Mouse (Mus musculus) gonadal fat pad, adult 2 months (tissue): ENCODE measurements around the gene Nit1. TPM values are rescaled to one million over a fixed set of nuclear protein-coding genes. Genes with fewer than 3 reads are reported as not detected.

Experiments used
- DNase-seq: peaks from one replicate; pipeline ENCODE4 v3.0.0-alpha.2; 2012; ENCODE audit warnings: low read depth
- polyA plus RNA-seq: library from polyadenylated mRNA; depleted of rRNA; stranded (reverse); fragments of >200 nt; gene quantifications from 2 replicates; pipeline ENCODE4 v1.2.3, GENCODE M21; 2012; rRNA removed

Nit1 gene
- 91.9 and 95.5 TPM in 2 replicates for polyA plus RNA-seq

DNA sequence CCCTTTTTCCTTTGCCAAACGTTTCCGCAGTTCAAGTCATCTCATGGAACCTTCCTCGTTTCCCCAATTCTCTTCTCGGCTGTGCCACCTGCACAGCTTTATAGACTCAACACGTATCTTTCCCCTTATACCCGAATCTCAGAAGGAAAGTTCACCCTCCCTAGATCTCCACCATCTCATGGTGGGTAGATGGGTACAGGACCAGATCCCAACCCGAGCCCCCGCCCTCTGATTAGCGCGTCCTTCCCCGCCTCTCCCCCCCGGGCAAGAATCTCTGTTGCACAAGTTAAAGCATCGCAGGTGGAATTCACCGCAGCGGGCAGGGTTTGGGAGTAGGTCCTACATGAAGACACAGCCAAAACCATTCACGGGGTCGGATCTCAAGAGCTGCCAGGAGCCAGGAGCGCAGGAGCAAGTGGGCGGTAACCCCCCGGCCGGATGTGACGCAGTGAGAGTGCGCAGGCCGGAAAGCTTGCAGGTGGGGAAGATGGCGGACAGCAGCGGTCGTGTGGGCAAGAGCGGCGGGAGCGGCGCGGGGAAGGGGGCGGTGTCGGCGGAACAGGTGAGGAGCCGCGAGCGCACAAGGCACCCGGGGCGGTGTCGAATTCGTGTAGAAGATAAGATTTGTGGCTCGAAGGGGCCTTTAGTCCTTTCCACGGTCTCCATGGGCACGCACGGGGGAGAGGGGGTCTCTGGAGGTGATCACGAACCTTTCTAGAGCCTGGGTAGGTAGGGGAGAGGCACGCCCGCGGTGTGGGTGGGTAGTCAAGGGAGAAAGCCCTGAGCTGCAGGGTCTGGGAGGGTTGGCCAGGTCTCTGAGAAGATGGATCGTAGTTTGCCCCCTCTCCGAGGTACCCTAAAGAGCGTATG is at the start of gene Nit1, which contains the start of gene Pfdn2:
Nit1 (minus strand) TSS at position 422 of the 870 bp plus-strand sequence.
Pfdn2 (plus strand) TSS at position 446 of the 870 bp plus-strand sequence.
- no peak for DNase-seq

DNA sequence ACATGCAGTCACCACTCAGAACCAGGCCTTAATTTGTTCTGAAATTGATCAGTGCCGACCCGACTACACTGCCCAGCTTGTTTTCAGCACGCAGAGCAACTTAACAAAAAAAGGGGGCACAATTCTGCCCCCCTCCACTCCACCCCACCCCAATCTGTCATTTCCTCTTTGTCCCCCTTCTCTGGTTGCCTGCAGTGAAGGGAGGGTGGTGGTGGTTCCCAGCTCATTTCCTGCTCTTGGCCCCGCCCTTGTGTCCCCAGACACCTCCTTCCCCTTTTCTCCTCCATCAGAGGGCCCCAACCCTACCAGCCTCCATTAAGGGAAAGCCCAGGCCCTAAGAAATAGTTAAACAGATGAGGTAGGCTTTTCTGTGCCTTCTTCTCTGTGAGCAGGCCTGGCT is 44.7 kb upstream of the Nit1 start:
- no peak for DNase-seq

DNA sequence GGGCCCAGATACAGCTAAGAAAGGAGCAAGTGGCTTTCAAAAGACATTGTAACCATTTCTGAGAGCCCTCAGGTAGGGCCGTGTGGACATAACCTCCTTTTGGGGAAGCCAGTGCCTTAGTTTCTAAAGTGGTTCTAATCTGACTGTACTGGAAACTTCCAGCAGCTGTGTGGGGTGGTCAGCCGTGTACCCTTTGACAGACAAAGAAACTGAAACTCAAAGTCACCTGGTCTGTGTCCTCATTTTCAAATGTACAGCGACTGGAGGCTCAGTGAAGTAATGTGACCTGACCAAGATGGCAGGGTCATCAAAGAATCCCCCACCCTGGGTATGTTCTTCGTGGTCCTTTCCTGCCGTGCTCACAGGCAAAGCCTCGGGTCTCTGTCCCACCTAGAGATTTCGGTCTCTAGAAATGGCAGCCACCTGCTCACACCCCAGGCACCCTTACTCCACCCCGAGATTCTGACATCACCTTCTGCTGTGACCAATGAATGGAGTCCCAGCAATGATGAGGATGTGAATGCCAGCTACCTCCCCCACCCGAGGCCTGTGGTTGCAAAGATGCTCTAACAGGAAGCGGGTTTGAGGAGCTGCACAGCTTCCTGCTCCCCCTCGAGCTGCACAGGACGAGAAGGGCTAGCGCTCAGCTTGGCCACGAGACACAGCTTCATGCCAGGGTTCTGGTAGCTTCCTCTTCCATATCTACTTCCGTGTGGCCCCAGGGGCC is 43.1 kb upstream of the Nit1 start, which contains the start of gene Arhgap30:
Arhgap30 (plus strand) TSS at position 579 of the 727 bp plus-strand sequence.
- no peak for DNase-seq

DNA sequence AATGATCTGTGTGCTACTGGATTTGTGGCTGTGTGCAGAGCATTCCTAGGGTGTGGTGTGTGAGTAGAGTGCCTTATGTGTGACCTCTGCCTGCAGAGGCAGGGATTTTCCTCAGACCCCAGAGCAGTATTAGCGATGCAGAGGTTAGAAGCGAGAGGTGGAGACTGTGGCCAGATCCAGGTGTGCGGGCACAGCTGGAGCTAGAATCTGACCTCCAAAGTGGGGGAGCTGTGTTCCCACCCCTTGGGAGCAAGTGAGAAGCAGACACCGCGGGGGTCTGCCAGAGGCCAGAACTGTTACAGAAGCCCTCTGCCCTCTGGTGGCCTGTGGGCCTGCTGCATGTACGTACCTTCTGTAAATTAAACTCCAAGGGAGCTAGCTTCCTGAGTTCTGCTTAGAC is 41.7 kb upstream of the Nit1 start:
- DNase-seq = no peak

DNA sequence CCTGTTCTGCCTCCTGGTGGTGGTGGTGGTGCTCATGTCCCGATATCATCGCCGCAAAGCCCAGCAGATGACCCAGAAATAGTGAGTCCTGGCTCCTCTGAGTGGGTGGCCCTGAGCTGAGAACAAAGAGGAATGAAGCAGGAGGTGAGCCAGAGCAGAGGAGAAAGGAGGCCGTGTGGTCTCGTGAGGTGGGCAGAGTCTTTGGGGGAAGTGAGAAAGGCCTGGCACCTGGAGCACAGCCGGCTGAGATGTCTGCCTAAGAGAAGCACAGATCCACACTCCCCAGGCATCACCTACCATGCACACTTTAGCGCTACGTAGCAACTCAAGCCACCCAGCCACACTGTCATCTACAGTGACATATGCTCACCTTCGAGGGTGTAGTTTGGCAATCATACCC is 39.7 kb upstream of the Nit1 start:
- DNase-seq = no peak

DNA sequence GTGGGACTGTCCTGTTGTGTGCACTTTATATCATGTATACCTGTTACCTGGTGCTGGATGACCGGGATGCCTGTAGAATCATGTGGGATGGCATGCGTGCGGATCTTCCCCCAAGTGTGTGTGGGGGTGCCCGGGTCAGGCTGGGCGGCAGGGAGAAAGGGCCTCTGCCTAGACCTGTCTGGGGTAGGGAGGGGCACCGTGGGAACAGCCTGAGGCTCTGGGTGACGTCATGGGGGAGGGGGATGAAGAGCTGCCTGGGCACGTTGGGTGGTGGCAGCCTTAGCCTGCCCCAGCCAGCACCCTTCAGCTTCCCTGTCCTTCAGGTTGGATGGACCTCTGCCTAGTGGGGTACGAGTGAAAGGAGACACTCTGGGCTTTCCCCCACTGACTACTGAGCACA is 38.9 kb upstream of the Nit1 start:
- DNase-seq = no peak

- DNase-seq = no peak
Observed at GRCm38 (mm10) chr1:171382096-171382620, 36.7 kb upstream of the Nit1 start.

DNA sequence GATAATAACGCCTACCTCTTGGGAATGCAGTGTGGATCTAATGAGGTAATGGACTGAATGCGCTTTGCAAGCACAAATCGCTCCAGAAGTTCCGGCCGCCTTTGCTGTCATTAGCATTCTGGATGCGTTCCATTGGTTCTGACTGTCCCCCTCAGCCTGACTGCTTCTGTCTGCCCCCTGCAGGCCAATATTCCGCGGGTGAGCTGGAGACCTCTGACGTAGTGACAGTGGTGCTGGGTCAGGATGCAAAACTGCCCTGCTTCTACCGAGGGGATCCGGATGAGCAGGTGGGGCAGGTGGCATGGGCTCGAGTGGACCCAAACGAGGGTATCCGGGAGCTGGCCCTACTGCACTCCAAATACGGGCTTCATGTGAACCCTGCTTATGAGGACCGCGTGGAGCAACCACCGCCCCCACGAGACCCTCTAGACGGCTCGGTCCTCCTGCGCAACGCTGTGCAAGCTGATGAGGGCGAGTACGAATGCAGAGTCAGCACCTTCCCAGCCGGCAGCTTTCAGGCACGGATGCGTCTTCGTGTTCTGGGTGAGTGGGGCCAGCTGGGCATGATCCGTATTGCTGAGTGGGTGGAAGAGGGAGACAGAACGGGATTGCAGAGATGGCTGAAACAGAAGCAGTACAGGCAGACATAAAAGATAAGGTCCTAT is 34.6 kb upstream of the Nit1 start:
- no peak for DNase-seq

GRCm38 (mm10) chr1:171378298-171378697 is 32.9 kb upstream of the Nit1 start:
- no peak for DNase-seq

DNA sequence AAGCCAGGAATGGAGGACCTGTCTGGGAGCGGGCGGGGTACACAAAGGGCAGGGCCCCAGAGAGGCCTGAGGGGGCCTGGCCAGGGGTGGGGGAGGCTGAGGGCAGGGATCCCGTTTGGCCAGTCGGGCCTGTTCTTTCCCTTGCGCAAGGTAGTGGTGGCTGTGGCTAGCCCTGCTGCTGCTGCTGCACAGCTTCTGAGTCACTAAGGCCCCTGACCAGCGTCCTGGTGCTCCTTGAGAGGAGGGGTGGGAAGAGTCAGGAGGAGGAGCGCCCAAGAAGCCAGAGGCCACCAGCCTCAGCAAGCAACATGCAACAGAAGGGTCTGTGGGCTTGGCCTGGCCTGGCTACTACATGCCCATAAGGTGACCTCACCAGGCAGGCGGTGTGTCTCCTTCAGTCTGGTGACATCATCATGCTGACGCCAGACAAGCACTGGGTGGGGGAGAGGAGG is 30.2 kb upstream of the Nit1 start:
- DNase-seq = no peak

- no peak for DNase-seq
Observed at GRCm38 (mm10) chr1:171373946-171374345, 28.5 kb upstream of the Nit1 start.

DNA sequence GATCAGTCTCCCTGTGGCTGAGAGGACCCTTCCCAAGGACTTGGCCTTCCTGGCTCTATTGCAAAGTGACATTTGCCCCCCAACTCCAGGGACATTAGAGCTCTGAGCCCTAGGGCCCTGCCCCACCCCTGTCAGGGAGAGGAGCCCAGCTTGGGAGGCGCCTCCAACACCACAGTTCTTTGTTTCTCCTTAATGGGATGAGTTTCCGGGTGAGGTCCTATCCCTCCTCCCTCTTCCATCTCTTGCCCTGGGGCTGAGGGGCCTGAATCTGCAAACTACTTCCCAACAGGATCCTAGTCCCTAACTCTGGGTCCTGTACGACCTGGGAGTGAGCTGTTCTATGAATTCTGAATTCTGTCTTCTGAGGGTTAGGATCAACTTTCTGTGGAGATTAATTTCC is 27.4 kb upstream of the Nit1 start:
- DNase-seq = no peak

GRCm38 (mm10) chr1:171369845-171370556 is 24.6 kb upstream of the Nit1 start, which contains the start of gene Nectin4:
Gene Nectin4 (plus strand): TSS chr1:171370099.
- DNase-seq = no peak

DNA sequence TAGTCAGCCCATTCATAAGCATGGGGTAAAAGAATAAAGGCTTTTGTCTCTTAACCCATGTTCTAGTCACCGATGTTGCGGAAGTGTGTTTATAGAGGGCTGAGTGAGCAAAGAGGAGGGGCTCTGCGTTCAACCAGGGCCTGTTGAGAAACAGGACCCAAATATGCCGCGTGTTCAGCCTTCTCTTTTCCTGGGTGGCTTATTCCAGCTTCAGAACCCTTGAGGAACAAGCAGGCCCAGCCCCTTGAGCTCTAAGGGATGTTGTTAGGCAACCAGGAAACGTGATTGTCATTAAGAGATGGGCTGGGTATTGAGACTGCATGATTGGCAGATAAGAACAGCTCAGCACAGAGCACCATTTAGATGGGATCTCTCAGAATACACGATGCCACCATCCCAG is 20.5 kb upstream of the Nit1 start:
- DNase-seq = no peak

DNA sequence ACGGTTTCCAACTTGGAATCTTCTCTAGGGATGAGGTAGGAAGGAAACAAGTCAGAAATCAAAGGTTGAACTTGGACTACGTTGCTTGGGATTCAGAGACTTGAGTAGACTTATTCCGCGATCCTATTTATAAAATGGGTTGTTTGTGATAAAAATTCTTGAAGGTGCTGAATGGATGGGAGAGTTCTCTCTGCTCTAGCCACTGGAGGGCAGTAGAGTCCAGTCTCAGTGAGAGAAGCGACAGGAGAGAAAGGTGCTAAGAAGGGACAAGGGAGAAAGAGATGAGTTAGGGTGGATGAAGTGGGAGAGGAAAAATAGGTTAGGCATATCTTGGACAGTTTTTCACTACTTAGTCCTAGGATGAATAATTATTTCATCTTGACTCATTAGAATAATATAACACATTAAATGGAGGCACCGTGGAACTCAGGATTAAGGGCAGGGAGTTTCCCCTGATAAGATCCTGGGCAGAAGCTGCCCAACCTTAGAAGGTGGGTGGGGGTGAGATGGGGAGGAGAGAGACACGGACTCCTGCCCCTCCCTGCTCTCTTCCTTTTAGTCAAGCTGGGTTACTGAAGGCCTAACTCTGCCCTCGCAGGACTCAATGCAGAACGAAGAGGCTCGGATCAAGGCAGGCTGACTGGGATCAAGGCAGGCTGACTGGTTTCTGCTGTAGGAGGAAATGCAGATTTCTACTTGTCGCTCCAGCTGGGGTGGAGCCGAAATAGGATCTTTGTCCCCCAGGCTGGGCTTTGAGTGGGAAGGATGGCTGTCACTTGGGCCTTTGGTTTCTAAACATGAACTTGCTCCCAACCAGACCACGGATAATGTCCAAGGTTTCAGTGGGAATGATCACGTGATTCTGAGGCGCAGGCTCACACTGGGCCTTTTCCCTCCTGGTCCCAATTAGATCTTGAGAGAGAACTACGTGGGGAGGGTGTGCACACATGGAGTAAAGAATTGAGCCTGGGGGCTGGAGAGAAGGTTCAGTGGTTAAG is 16.0 kb upstream of the Nit1 start:
- no peak for DNase-seq

- DNase-seq = no peak
Observed at GRCm38 (mm10) chr1:171360656-171361055, 15.2 kb upstream of the Nit1 start, which contains the start of gene Klhdc9. Gene Klhdc9 (minus strand): TSS chr1:171360798.

DNA sequence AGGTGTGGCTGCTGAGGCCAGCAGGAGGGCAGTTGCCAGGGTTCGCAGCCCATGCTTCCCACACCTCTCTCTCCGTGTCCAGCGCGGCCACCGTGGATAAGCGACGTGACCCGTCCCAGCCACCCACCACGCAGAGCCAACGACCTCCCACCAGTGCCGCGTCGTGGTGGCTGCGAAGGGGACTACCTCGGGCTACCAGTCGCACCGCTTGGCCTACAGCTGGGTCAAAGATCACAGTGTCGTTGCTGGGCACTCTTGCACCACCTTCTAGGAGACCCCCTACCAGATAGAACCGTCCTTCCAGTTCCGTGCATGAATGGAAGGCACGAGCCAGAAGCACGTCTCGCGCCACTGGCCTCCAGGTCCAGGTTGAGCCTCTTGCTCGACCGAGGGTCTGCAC is 14.8 kb upstream of the Nit1 start:
- DNase-seq = no peak

DNA sequence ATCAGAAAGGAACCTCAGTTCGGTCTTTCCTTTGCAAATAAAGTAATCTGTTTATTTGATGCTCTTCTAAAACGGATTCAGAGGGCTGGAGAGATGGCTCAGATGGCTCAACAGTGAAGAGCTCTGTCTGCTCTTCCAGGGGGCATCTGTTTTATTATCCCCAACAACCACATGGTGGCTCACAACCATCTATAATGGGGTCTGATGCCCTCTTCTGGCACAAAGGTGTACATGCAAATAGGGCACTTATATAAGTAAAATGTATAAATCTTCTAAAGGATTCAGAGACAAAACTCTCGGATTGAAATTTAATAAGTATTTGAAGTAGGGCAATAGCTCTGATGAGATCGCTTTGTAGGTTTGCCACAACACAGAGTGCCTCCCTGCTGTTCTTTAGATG is 13.0 kb upstream of the Nit1 start:
- DNase-seq = no peak

DNA sequence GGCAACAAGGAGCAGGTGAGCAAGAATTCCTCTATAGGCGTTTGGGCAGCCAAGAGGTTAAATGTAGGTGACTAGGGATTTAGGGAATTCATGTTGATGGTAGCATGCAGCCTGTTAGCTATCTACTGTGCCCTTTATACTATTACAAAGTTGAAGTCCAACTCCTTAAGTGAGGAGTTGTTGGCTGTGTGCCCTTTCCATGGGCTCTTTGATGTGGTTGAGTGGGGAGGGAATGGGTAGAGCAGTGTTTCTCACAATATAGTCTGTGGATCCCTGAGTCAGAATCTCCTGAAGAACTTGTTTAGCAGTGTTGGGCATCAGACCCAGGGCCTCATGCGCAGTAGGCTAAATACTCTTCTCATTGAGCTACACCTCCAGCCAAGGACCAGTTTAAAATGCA is 11.4 kb upstream of the Nit1 start:
- DNase-seq = no peak

DNA sequence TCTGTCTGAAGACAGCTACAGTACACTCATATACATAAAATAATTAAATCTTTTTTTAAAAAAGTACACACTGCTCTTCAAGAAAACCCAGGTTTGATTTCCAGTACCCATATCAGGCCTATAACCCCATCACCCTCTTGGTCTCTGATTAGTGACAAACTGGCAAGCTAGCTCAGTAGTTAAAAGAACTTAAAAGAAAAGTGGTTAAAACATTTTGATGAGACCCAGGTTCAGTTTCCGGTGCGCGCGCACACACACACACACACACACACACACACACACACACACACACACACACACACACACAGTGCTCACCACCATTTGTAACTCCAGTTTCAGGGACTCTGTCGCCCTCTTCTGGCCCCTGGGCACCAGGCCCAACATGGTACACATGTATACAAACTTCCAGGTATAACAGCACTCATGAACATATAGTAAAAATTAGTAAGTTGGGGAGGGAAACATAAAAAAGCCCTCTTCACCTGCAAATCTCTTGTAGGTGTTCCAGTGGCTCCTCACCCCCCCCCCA is 10.4 kb upstream of the Nit1 start:
- no peak for DNase-seq
